Comparison of ENCODE assay signal across 9 mouse cellular contexts in the genomic region with DNA sequence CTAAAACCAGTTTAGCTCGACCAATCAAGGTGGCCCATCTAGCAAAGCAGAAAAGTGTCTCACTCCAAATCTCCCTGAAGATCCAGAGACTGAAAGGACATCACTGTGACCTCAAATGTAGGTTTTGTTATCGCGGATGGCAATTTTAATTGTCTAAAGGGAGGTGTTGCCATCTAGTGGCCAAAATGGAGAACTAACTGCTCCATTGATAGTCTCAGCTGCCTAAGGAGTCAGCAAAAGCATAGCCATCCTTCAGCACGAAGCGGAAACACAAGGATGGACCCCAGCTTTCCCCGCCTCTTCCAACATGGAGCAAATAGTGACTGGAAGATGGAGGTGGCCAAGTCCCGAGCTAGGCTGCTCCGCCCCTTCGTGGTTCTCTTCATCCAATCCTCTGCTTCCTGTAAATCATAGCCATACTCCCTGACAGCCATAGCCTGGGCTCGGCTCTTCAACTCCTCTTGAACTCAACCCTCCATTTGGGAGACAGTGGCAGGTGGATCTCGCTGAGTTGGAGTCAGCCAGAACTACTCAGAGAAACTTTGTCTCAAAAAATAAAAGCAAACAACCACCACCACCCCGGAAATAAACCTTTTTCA. TPM values are rescaled to one million over a fixed set of nuclear protein-coding genes. Genes with fewer than 3 reads are reported as not detected.
DNase-seq lines count a peak whose midpoint lies in the region; ATAC-seq and TF ChIP-seq lines count a peak whose summit lies in the region.
"Had no signal": no experiment of that assay in that cellular context is flagged by ENCODE, and none has a peak within 500 bp of the region (broad histone marks: within the 10 kb centered on the region; RNA-seq: fewer than 3 reads in every experiment).

No protein-coding gene starts in this region.

- H3K79me2 ChIP-seq in C2C12 (ENCODE audit: control insufficient read depth, insufficient read depth) = no peaks in the 10 kb centered on the region

- H3K36me3 ChIP-seq in C2C12 (ENCODE audit: control insufficient read depth, insufficient read depth) = no peaks in the 10 kb centered on the region
- no peaks in the 10 kb centered on the region for H3K36me3 ChIP-seq in heart, postnatal 0 days (replicated peaks; ENCODE audit: control insufficient read depth, insufficient read depth, low read length)
- no peaks in the 10 kb centered on the region for H3K36me3 ChIP-seq in megakaryocyte, embryonic 14.5 days (replicated peaks; ENCODE audit: low read length)
- H3K36me3 ChIP-seq in splenic B cell, adult 2 months (ENCODE audit: control insufficient read depth, insufficient read depth, low read length, poor library complexity, severe bottlenecking) = no peaks in the 10 kb centered on the region
- H3K36me3 ChIP-seq: heart, embryonic 15.5 days had no signal

- peak; percentile 30; the same call in 1 of the 2 replicates for ATAC-seq in heart, postnatal 0 days (ENCODE audit: insufficient read depth, low read depth)

- no peak overlapping the region for H3K9ac ChIP-seq in heart, postnatal 0 days (replicated peaks; ENCODE audit: low read depth, low read length)
- H3K9ac ChIP-seq: heart, embryonic 15.5 days had no signal

- no peak for TF ChIP-seq POLR2A in cerebellum, adult 2 months (IDR thresholded peaks at IDR 0.05; ENCODE audit: borderline replicate concordance, insufficient read depth, low read length)

- WGBS in cerebellum, adult 2 months = 30% methylated on average over 12 of the region's 12 CpGs
- WGBS in heart, postnatal 0 days = 25% methylated on average over 12 of the region's 12 CpGs

- DNase-seq in adrenal gland, adult 2 months = peak; percentile 49
- no peak for DNase-seq in adrenal gland, adult 8-10 months
- DNase-seq in cerebellum, adult 2 months = peak; percentile 36 to 37
- peak; percentile 69 for DNase-seq in heart, postnatal 0 days (ENCODE audit: low spot score)
- DNase-seq in kidney, postnatal 10 days = peak; percentile 68
- peak; percentile 75 for DNase-seq in splenic B cell, adult 2 months (ENCODE audit: low read depth, low spot score)

- TF ChIP-seq CTCF in C2C12 (IDR thresholded peaks at IDR 0.05; ENCODE audit: control insufficient read depth, insufficient read depth, insufficient read length) = peak; percentile 46
- TF ChIP-seq CTCF in cerebellum, adult 2 months (IDR thresholded peaks at IDR 0.05; ENCODE audit: borderline replicate concordance, insufficient read depth, low read depth, low read length) = peak; percentile 61; the same call in 1 of the 2 replicates
- TF ChIP-seq CTCF in heart, postnatal 0 days (IDR thresholded peaks at IDR 0.05; ENCODE audit: low read depth) = peak; percentile 88

- no peak for TF ChIP-seq EP300 in heart, postnatal 0 days (IDR thresholded peaks at IDR 0.05; ENCODE audit: low read depth)

- H3K9me3 ChIP-seq in heart, postnatal 0 days (replicated peaks; ENCODE audit: control insufficient read depth, low read length) = no peaks in the 10 kb centered on the region
- no peaks in the 10 kb centered on the region for H3K9me3 ChIP-seq in megakaryocyte, embryonic 14.5 days
- H3K9me3 ChIP-seq: heart, embryonic 15.5 days had no signal

- no peaks in the 10 kb centered on the region for H3K79me3 ChIP-seq in C2C12 (ENCODE audit: low read depth)

- no peak overlapping the region for H3K27ac ChIP-seq in cerebellum, adult 2 months (ENCODE audit: insufficient read depth, low read length)
- no peak overlapping the region for H3K27ac ChIP-seq in heart, postnatal 0 days (ENCODE audit: low read depth)
- H3K27ac ChIP-seq: heart, embryonic 15.5 days had no signal

- peaks cover 3% of the 10 kb centered on the region for H3K27me3 ChIP-seq in C2C12 (ENCODE audit: control insufficient read depth, insufficient read depth, insufficient read length)
- H3K27me3 ChIP-seq in cerebellum, adult 2 months (ENCODE audit: control insufficient read depth, insufficient read depth, low read length) = no peaks in the 10 kb centered on the region
- no peaks in the 10 kb centered on the region for H3K27me3 ChIP-seq in heart, postnatal 0 days (ENCODE audit: control insufficient read depth, insufficient read depth, low read length)
- peaks cover 43% of the 10 kb centered on the region for H3K27me3 ChIP-seq in megakaryocyte, embryonic 14.5 days (replicated peaks)
- H3K27me3 ChIP-seq in splenic B cell, adult 2 months (ENCODE audit: control insufficient read depth, insufficient read depth, low read length, poor library complexity, severe bottlenecking) = no peaks in the 10 kb centered on the region

- peak overlapping the region; percentile 24; the same call in 1 of the 2 replicates for H3K4me2 ChIP-seq in heart, postnatal 0 days (ENCODE audit: low read depth, low read length)
- H3K4me2 ChIP-seq: heart, embryonic 15.5 days had no signal

- H3ac ChIP-seq in C2C12 (ENCODE audit: control insufficient read depth, insufficient read length, low read depth) = no peak overlapping the region

- H3K4me1 ChIP-seq in cerebellum, adult 2 months (ENCODE audit: control insufficient read depth, insufficient read depth, low read length) = no peaks in the 10 kb centered on the region
- no peaks in the 10 kb centered on the region for H3K4me1 ChIP-seq in heart, postnatal 0 days (ENCODE audit: control insufficient read depth, insufficient read depth)
- H3K4me1 ChIP-seq in megakaryocyte, embryonic 14.5 days = peaks cover 12% of the 10 kb centered on the region
- H3K4me1 ChIP-seq: heart, embryonic 15.5 days had no signal

- no peak overlapping the region for H3K4me3 ChIP-seq in C2C12 (ENCODE audit: insufficient read depth, poor library complexity, severe bottlenecking)
- no peak overlapping the region for H3K4me3 ChIP-seq in cerebellum, adult 2 months (replicated peaks; ENCODE audit: insufficient read depth, low read depth, low read length)
- no peak overlapping the region for H3K4me3 ChIP-seq in heart, postnatal 0 days (ENCODE audit: low read depth, low read length)
- peak overlapping the region; percentile 83 for H3K4me3 ChIP-seq in megakaryocyte, embryonic 14.5 days (replicated peaks)
- H3K4me3 ChIP-seq: heart, embryonic 15.5 days had no signal

TF ChIP-seq in C2C12, 6 proteins besides CTCF, POLR2A, EP300 and RAD21:
- no peak for TF ChIP-seq FOSL1 (IDR thresholded peaks at IDR 0.05; ENCODE audit: insufficient read depth, low read length, poor library complexity, severe bottlenecking)
- no peak for TF ChIP-seq MYOG (IDR thresholded peaks at IDR 0.05; ENCODE audit: control insufficient read depth, extremely low read depth, insufficient read length)
- TF ChIP-seq USF1 (IDR thresholded peaks at IDR 0.05; ENCODE audit: low read depth) = no peak
- no peak for TF ChIP-seq MYOD1 (IDR thresholded peaks at IDR 0.05; ENCODE audit: control insufficient read depth, insufficient read length, low read depth)
- no peak for TF ChIP-seq MAX (IDR thresholded peaks at IDR 0.05)
- TF ChIP-seq CEBPB (IDR thresholded peaks at IDR 0.05; ENCODE audit: low read depth) = no peak

RNA-seq across cellular contexts. Expression of gene Pkdcc, which starts 38.1 kb away (rescaled TPM):
- 10 to 100 TPM; 48.7 to 77.8 TPM for total RNA-seq in adrenal gland, adult 2 months (2021)
- polyA plus RNA-seq in adrenal gland, adult 2 months (2012; rRNA removed) = 437 and 633 TPM in 2 replicates
- 100 to 1,000 TPM in 2 of 4 experiments, 10 to 100 TPM in 2; 43.0 to 255 (median 85.3) TPM for total RNA-seq in adrenal gland, adult 8-10 months (2022)
- 4.6 TPM for polyA plus RNA-seq in C2C12 (2012; fragmentation: generic; extraction: Trizol)
- 9.0 and 11.6 TPM in 2 replicates for polyA plus RNA-seq in cerebellum, adult 2 months (2012; rRNA removed)
- 73.6 and 100 TPM in 2 replicates for total RNA-seq in heart, postnatal 0 days (2014; rRNA removed; ENCODE audit: low replicate concordance)
- 5.5 and 7.8 TPM in 2 replicates for polyA plus RNA-seq in heart, postnatal 0 days (2015; fragmentation: Nextera tagmentation; extraction: Ambion mirVana)
- 9.7 TPM in 1 of 2 replicates, not detected in the other for polyA plus RNA-seq in megakaryocyte, embryonic 14.5 days (2012; ENCODE audit: insufficient read depth, low replicate concordance)

Comparison
In these comparisons a context has a peak if more than half of its experiments do, and no peak if none do; other contexts are left out.
1. RNA of gene Pkdcc, which starts 38.1 kb away (polyA plus RNA-seq): 437 to 633 TPM in adrenal gland, adult 2 months; 9.0 to 11.6 TPM in cerebellum, adult 2 months, 9.7 TPM in megakaryocyte, embryonic 14.5 days, 5.5 to 7.8 TPM in heart, postnatal 0 days and 4.6 TPM in C2C12 (single experiment); every median in the first group is over 10 times any median in the second.
2. Peak in every context shown above with its lines, with median percentiles within 50 percentile points of each other: CTCF ChIP-seq.